Mouse (Mus musculus): ENCODE data around the gene Hist1h2ad. TPM values are rescaled to one million over a fixed set of nuclear protein-coding genes. Genes with fewer than 3 reads are reported as not detected.

Gene Hist1h2ad
- under 1 TPM in 1 of 2 experiments, not detected in 1; 0.38 TPM for polyA plus RNA-seq (2017; shearing (Covaris generic))

GRCm38 (mm10) chr13:23573898-23574524 lies at the start of gene Hist1h2ad, which contains the start of gene Hist1h2bf:
Gene Hist1h2ad (plus strand): TSS chr13:23574381.
Gene Hist1h2bf (minus strand): TSS chr13:23574196.

GRCm38 (mm10) chr13:23530901-23531875 lies 43.0 kb upstream of the Hist1h2ad start, which contains the start of gene Hist1h4h:
Gene Hist1h4h (plus strand): TSS chr13:23531050.

GRCm38 (mm10) chr13:23533560-23534367 lies 40.4 kb upstream of the Hist1h2ad start, which contains the start of gene Hist1h2af:
Gene Hist1h2af (plus strand): TSS chr13:23533906.

GRCm38 (mm10) chr13:23535137-23536075 lies 38.8 kb upstream of the Hist1h2ad start, which contains the start of gene Hist1h3g:
Gene Hist1h3g (plus strand): TSS chr13:23535422.

GRCm38 (mm10) chr13:23542999-23543607 lies 31.1 kb upstream of the Hist1h2ad start, which contains the start of gene Hist1h2bh:
Gene Hist1h2bh (minus strand): TSS chr13:23543392.

GRCm38 (mm10) chr13:23543965-23544786 lies 30.0 kb upstream of the Hist1h2ad start, which contains the start of gene Hist1h3f:
Gene Hist1h3f (plus strand): TSS chr13:23544052.

GRCm38 (mm10) chr13:23551146-23551834 lies 22.9 kb upstream of the Hist1h2ad start, which contains the start of gene Hist1h4f:
Gene Hist1h4f (minus strand): TSS chr13:23551648.

GRCm38 (mm10) chr13:23552962-23553361 lies 21.2 kb upstream of the Hist1h2ad start, which contains the start of gene Hist1h1d:
Gene Hist1h1d (plus strand): TSS chr13:23553262.

GRCm38 (mm10) chr13:23561883-23562659 lies 12.1 kb upstream of the Hist1h2ad start, which contains the start of gene Hist1h3e:
Gene Hist1h3e (minus strand): TSS chr13:23562369.

GRCm38 (mm10) chr13:23571022-23571503 lies 3.1 kb upstream of the Hist1h2ad start, which contains the start of the genes Hist1h2ae and Hist1h2bg:
Gene Hist1h2ae (minus strand): TSS chr13:23571220.
Gene Hist1h2bg (plus strand): TSS chr13:23571396.

GRCm38 (mm10) chr13:23575271-23575851 lies 1.2 kb downstream of the Hist1h2ad start, which contains the start of gene Hist1h3d:
Gene Hist1h3d (plus strand): TSS chr13:23575763.

GRCm38 (mm10) chr13:23581408-23582218 lies 7.4 kb downstream of the Hist1h2ad start, which contains the start of gene Hist1h4d:
Gene Hist1h4d (plus strand): TSS chr13:23581598.

GRCm38 (mm10) chr13:23620733-23621531 lies 46.8 kb downstream of the Hist1h2ad start, which contains the start of gene Hist1h2be:
Gene Hist1h2be (minus strand): TSS chr13:23621124.

GRCm38 (mm10) chr13:23622175-23622671 lies 48.0 kb downstream of the Hist1h2ad start, which contains the start of gene Hist1h1e:
Gene Hist1h1e (minus strand): TSS chr13:23622558.

All from activated CD4-positive, CD25-positive, alpha-beta regulatory T cell (primary cell).